11 mouse cellular contexts compared by ENCODE assay signal in genomic region chr9:61396474-61396873, GRCm38 (mm10). TPM values are rescaled to one million over a fixed set of nuclear protein-coding genes. Genes with fewer than 3 reads are reported as not detected.
DNase-seq lines count a peak whose midpoint lies in the region; ATAC-seq and TF ChIP-seq lines count a peak whose summit lies in the region.
"Had no signal": no experiment of that assay in that cellular context is flagged by ENCODE, and none has a peak within 500 bp of the region (broad histone marks: within the 10 kb centered on the region; RNA-seq: fewer than 3 reads in every experiment).

No protein-coding gene starts in this region.

- no peak overlapping the region for H3K27ac ChIP-seq in forebrain, embryonic 14.5 days (ENCODE audit: low read depth, low read length)
- peak overlapping the region; percentile 25; the same call in 1 of the 2 replicates for H3K27ac ChIP-seq in midbrain, embryonic 13.5 days
- H3K27ac ChIP-seq: embryonic facial prominence, embryonic 13.5 days had no signal

- peak; percentile 80 for ATAC-seq in forebrain, embryonic 14.5 days
- ATAC-seq in midbrain, embryonic 13.5 days = peak; percentile 59; the same call in 1 of the 2 replicates

- no peaks in the 10 kb centered on the region for H3K27me3 ChIP-seq in forebrain, embryonic 14.5 days (replicated peaks; ENCODE audit: control insufficient read depth, insufficient read depth, low read length)
- peaks cover 25% of the 10 kb centered on the region for H3K27me3 ChIP-seq in midbrain, embryonic 13.5 days
- H3K27me3 ChIP-seq: CH12.LX; embryonic facial prominence, embryonic 13.5 days had no signal

- no peak overlapping the region for H3K4me2 ChIP-seq in forebrain, embryonic 14.5 days (ENCODE audit: low read length)
- H3K4me2 ChIP-seq in midbrain, embryonic 13.5 days (replicated peaks) = no peak overlapping the region
- H3K4me2 ChIP-seq: embryonic facial prominence, embryonic 13.5 days had no signal

- no peak overlapping the region for H3K9ac ChIP-seq in forebrain, embryonic 14.5 days (ENCODE audit: low read length)
- H3K9ac ChIP-seq in midbrain, embryonic 13.5 days (replicated peaks) = no peak overlapping the region

- 5% methylated on average over 13 of the region's 13 CpGs for WGBS in forebrain, embryonic 14.5 days
- WGBS in midbrain, embryonic 13.5 days = 3% methylated on average over 13 of the region's 13 CpGs

- H3K4me1 ChIP-seq in forebrain, embryonic 14.5 days (ENCODE audit: control insufficient read depth, insufficient read depth, low read length) = peaks cover 39% of the 10 kb centered on the region
- H3K4me1 ChIP-seq in midbrain, embryonic 13.5 days (replicated peaks) = peaks cover 95% of the 10 kb centered on the region

- no peak overlapping the region for H3K4me3 ChIP-seq in forebrain, embryonic 14.5 days (ENCODE audit: low read depth, low read length)
- H3K4me3 ChIP-seq in midbrain, embryonic 13.5 days (replicated peaks) = no peak overlapping the region
- H3K4me3 ChIP-seq: embryonic facial prominence, embryonic 13.5 days had no signal

- H3K9me3 ChIP-seq in forebrain, embryonic 14.5 days (replicated peaks; ENCODE audit: control insufficient read depth, low read length) = no peaks in the 10 kb centered on the region
- no peaks in the 10 kb centered on the region for H3K9me3 ChIP-seq in midbrain, embryonic 13.5 days
- H3K9me3 ChIP-seq: embryonic facial prominence, embryonic 13.5 days had no signal

- TF ChIP-seq POLR2A in brain, embryonic 14.5 days (IDR thresholded peaks at IDR 0.05; ENCODE audit: borderline replicate concordance, extremely low read depth, insufficient read depth, insufficient read length, poor library complexity, severe bottlenecking) = no peak

- peaks cover 73% of the 10 kb centered on the region for H3K36me3 ChIP-seq in forebrain, embryonic 14.5 days (ENCODE audit: control insufficient read depth, insufficient read depth, low read length)
- peaks cover 67% of the 10 kb centered on the region for H3K36me3 ChIP-seq in midbrain, embryonic 13.5 days

- peak; percentile 63 to 73 for DNase-seq in kidney, postnatal 4 days
- no peak for DNase-seq in kidney, adult 9 months
- DNase-seq in brain, embryonic 14.5 days (ENCODE audit: low read depth) = peak; percentile 92
- peak; percentile 87 for DNase-seq in forebrain, embryonic 14.5 days (ENCODE audit: low spot score)
- no peak for DNase-seq in urinary bladder, adult 2 months (ENCODE audit: low spot score)
- DNase-seq in ovary, postnatal 10 days (ENCODE audit: low spot score) = no peak
- DNase-seq in urinary bladder, postnatal 4 days (ENCODE audit: low spot score in 2 of 2) = no peak
- DNase-seq: thymus, postnatal 4 days had no signal

- TF ChIP-seq CTCF in brain, embryonic 14.5 days (IDR thresholded peaks at IDR 0.05; ENCODE audit: borderline replicate concordance, extremely low read depth, insufficient read depth, insufficient read length) = no peak

RNA-seq across cellular contexts. Expression of gene Tle3, which starts 24.3 kb away (rescaled TPM):
- polyA plus RNA-seq in brain, embryonic 14.5 days (2012; rRNA removed) = 108 and 121 TPM in 2 replicates
- polyA plus RNA-seq in forebrain, embryonic 14.5 days (2014; fragmentation: Nextera tagmentation; extraction: Ambion mirVana) = 28.1 and 30.1 TPM in 2 replicates
- 40.7 and 50.8 TPM in 2 replicates for polyA plus RNA-seq in midbrain, embryonic 13.5 days (2015; fragmentation: Nextera tagmentation; extraction: Ambion mirVana)
- 39.4 and 49.1 TPM in 2 replicates for polyA plus RNA-seq in urinary bladder, adult 2 months (2012; rRNA removed)

Comparison
In these comparisons a context has a peak if more than half of its experiments do, and no peak if none do; other contexts are left out.
1. DNase-seq: peak in kidney, postnatal 4 days (2 of 2), brain, embryonic 14.5 days (single experiment) and forebrain, embryonic 14.5 days (single experiment); none in kidney, adult 9 months (single experiment), urinary bladder, adult 2 months (single experiment), ovary, postnatal 10 days (single experiment) and urinary bladder, postnatal 4 days (0 of 2).